Mouse (Mus musculus) olfactory bulb, adult 2 months (tissue): Measurements from ENCODE around the gene Syngr1.

Experiments used
- CTCF ChIP-seq: fragments of 200-500 bp; IDR thresholded peaks from 2 replicates; pipeline ENCODE4 v1.5.1; 2012; ENCODE audit warnings: low read depth, mild to moderate bottlenecking, low read length, moderate library complexity; ENCODE audit not compliant: insufficient read depth
- POLR2A ChIP-seq: fragments of 200-500 bp; IDR thresholded peaks from 2 replicates; pipeline ENCODE4 v1.6.1; 2012; ENCODE audit warnings: mild to moderate bottlenecking, low read depth, low read length, moderate library complexity; ENCODE audit not compliant: insufficient read depth

- TF ChIP-seq CTCF (no peak), POLR2A (no peak)
Observed at GRCm38 (mm10) chr15:80066538-80066937, 24.6 kb upstream of the Syngr1 start.
